11 mouse cellular contexts compared by ENCODE assay signal in genomic region chr10:75429522-75430146, GRCm38 (mm10). TPM values are rescaled to one million over a fixed set of nuclear protein-coding genes. Genes with fewer than 3 reads are reported as not detected.
DNase-seq lines count a peak whose midpoint lies in the region; ATAC-seq and TF ChIP-seq lines count a peak whose summit lies in the region.
"Had no signal": no experiment of that assay in that cellular context is flagged by ENCODE, and none has a peak within 500 bp of the region (broad histone marks: within the 10 kb centered on the region; RNA-seq: fewer than 3 reads in every experiment).

No protein-coding gene starts in this region.

- H3K4me1 ChIP-seq in liver, adult 2 months (ENCODE audit: control insufficient read depth, insufficient read depth, low read length): peaks cover 9% of the 10 kb centered on the region
- peaks cover 3% of the 10 kb centered on the region; the same call in 1 of the 2 replicates for H3K4me1 ChIP-seq in liver, embryonic 13.5 days (replicated peaks)
- H3K4me1 ChIP-seq in stomach, postnatal 0 days (replicated peaks; ENCODE audit: control insufficient read depth, insufficient read depth): no peaks in the 10 kb centered on the region
- H3K4me1 ChIP-seq: hindbrain, embryonic 13.5 days had no signal

- peaks cover 39% of the 10 kb centered on the region for H3K36me3 ChIP-seq in liver, adult 2 months (ENCODE audit: control insufficient read depth, insufficient read depth, low read length)
- H3K36me3 ChIP-seq in liver, embryonic 13.5 days: no peaks in the 10 kb centered on the region
- H3K36me3 ChIP-seq in stomach, postnatal 0 days (ENCODE audit: control insufficient read depth, insufficient read depth, low read length): no peaks in the 10 kb centered on the region
- H3K36me3 ChIP-seq: hindbrain, embryonic 13.5 days had no signal

- no peaks in the 10 kb centered on the region for H3K9me3 ChIP-seq in liver, embryonic 13.5 days (replicated peaks)
- no peaks in the 10 kb centered on the region for H3K9me3 ChIP-seq in stomach, postnatal 0 days (ENCODE audit: control insufficient read depth, low read length)
- H3K9me3 ChIP-seq: hindbrain, embryonic 13.5 days had no signal

- TF ChIP-seq POLR2A in liver, adult 2 months (IDR thresholded peaks at IDR 0.05; ENCODE audit: extremely low read depth, insufficient read depth, low read length): no peak

- peak; percentile 96 to 97 for ATAC-seq in hematopoietic stem cell, adult 5-6 weeks (replicated peaks in 1 of 2; ENCODE audit: insufficient read depth in 1 of 2, low FRiP score in 2 of 2, low TSS enrichment in 1 of 2, low read depth in 1 of 2, poor library complexity in 2 of 2, severe bottlenecking in 2 of 2)
- ATAC-seq in liver, embryonic 13.5 days (ENCODE audit: low read depth): peak; percentile 32
- ATAC-seq in stomach, postnatal 0 days (ENCODE audit: low FRiP score, low TSS enrichment): peak; percentile 45

- DNase-seq in liver, adult 2 months (ENCODE audit: extremely low read depth, low read depth, low spot score): peak; percentile 45
- DNase-seq in liver: no peak
- DNase-seq in liver, embryonic 13.5 days: no peak
- no peak for DNase-seq in stomach, postnatal 0 days (ENCODE audit: low spot score)
- no peak for DNase-seq in urinary bladder, postnatal 14 days (ENCODE audit: low spot score)
- DNase-seq in ovary, postnatal 36 days (ENCODE audit: low spot score): no peak
- DNase-seq: adrenal gland, postnatal 10 days; thymus, postnatal 25 days had no signal

- no peaks in the 10 kb centered on the region; the same call in 1 of the 2 replicates for H3K79me2 ChIP-seq in liver, adult 2 months (ENCODE audit: control insufficient read depth, insufficient read depth, low read length)

- no peak for TF ChIP-seq EP300 in stomach, postnatal 0 days (optimal IDR thresholded peaks at IDR 0.05)

- H3K4me3 ChIP-seq in liver, adult 2 months (ENCODE audit: insufficient read depth, low read depth, low read length): no peak overlapping the region
- H3K4me3 ChIP-seq in liver, embryonic 13.5 days (replicated peaks): no peak overlapping the region
- H3K4me3 ChIP-seq in stomach, postnatal 0 days (ENCODE audit: low read depth, low read length): no peak overlapping the region
- H3K4me3 ChIP-seq: hindbrain, embryonic 13.5 days had no signal

- 42% methylated on average over 7 of the region's 7 CpGs for WGBS in liver, adult 2 months
- 37% methylated on average over 7 of the region's 7 CpGs for WGBS in liver, embryonic 13.5 days (ENCODE audit: insufficient replicate concordance)
- 75% methylated on average over 7 of the region's 7 CpGs for WGBS in stomach, postnatal 0 days

- peak overlapping the region; percentile 94 for H3K27ac ChIP-seq in liver, adult 2 months (replicated peaks; ENCODE audit: insufficient read depth, low read depth, low read length)
- H3K27ac ChIP-seq in liver, embryonic 13.5 days: peak overlapping the region; percentile 62
- H3K27ac ChIP-seq in stomach, postnatal 0 days (replicated peaks): no peak overlapping the region
- H3K27ac ChIP-seq: hindbrain, embryonic 13.5 days had no signal

- H3K4me2 ChIP-seq in liver, embryonic 13.5 days: no peak overlapping the region
- no peak overlapping the region for H3K4me2 ChIP-seq in stomach, postnatal 0 days (replicated peaks; ENCODE audit: low read depth)
- H3K4me2 ChIP-seq: hindbrain, embryonic 13.5 days had no signal

- no peaks in the 10 kb centered on the region for H3K27me3 ChIP-seq in liver, adult 2 months (ENCODE audit: control insufficient read depth, insufficient read depth, low read length)
- H3K27me3 ChIP-seq in liver, embryonic 13.5 days: no peaks in the 10 kb centered on the region
- H3K27me3 ChIP-seq in stomach, postnatal 0 days (ENCODE audit: control insufficient read depth, insufficient read depth, low read length): no peaks in the 10 kb centered on the region
- H3K27me3 ChIP-seq: hindbrain, embryonic 13.5 days had no signal

- H3K9ac ChIP-seq in liver, adult 2 months (ENCODE audit: low read depth, low read length): peak overlapping the region; percentile 78
- no peak overlapping the region for H3K9ac ChIP-seq in liver, embryonic 13.5 days
- H3K9ac ChIP-seq in stomach, postnatal 0 days (ENCODE audit: low read length): no peak overlapping the region
- H3K9ac ChIP-seq: hindbrain, embryonic 13.5 days had no signal

- no peak for TF ChIP-seq CTCF in liver, adult 2 months (IDR thresholded peaks at IDR 0.05; ENCODE audit: low read depth, low read length)
- TF ChIP-seq CTCF in stomach, postnatal 0 days (IDR thresholded peaks at IDR 0.05; ENCODE audit: low read depth): no peak

RNA-seq across cellular contexts. Expression of gene Upb1, which starts 28.7 kb away (rescaled TPM):
- 220 and 232 TPM in 2 replicates for total RNA-seq in liver, adult 2 months (2014; rRNA removed)
- polyA plus RNA-seq in liver, adult 2 months (2012; rRNA removed): 120 and 125 TPM in 2 replicates
- 0.10 and 0.63 TPM in 2 replicates for total RNA-seq in hematopoietic stem cell, adult 5-6 weeks (2017)
- polyA plus RNA-seq in liver, embryonic 13.5 days (2015; fragmentation: Nextera tagmentation; extraction: Ambion mirVana): 12.0 and 14.2 TPM in 2 replicates
- 3.8 and 5.3 TPM in 2 replicates for polyA plus RNA-seq in stomach, postnatal 0 days (2015; fragmentation: Nextera tagmentation; extraction: Ambion mirVana)
- total RNA-seq: MEL had no signal

Comparison
In these comparisons a context has a peak if more than half of its experiments do, and no peak if none do; other contexts are left out.
1. ATAC-seq: peak in every context shown above with its lines; median percentile 96 in hematopoietic stem cell, adult 5-6 weeks; 45 in stomach, postnatal 0 days; 32 in liver, embryonic 13.5 days.